Mouse (Mus musculus) G1E (cell line): ENCODE measurements around the gene Tnc.

ENCODE experiments used
- CTCF ChIP-seq: IDR thresholded peaks from 2 replicates; pipeline ENCODE4 v1.5.1; 2012; ENCODE audit warnings: low read depth, low read length, inconsistent platforms, mixed read lengths
- GATA1 ChIP-seq: IDR thresholded peaks from 2 replicates; pipeline ENCODE4 v1.6.1; 2012; ENCODE audit warnings: borderline replicate concordance, low read length, inconsistent platforms, mixed read lengths
- GATA2 ChIP-seq: IDR thresholded peaks from 2 replicates; pipeline ENCODE4 v1.6.1; 2012; ENCODE audit warnings: low read depth, low read length, inconsistent platforms, borderline replicate concordance
- POLR2AphosphoS5 ChIP-seq: IDR thresholded peaks from 2 replicates; pipeline ENCODE4 v1.6.1; 2012; ENCODE audit warnings: low read depth, low read length, inconsistent platforms; ENCODE audit not compliant: insufficient replicate concordance
- TAL1 ChIP-seq: conservative IDR thresholded peaks from 2 replicates; pipeline ENCODE4 v1.6.1; 2012; ENCODE audit warnings: low read depth, low read length, inconsistent platforms, mixed read lengths

- no peak for TF ChIP-seq CTCF
- no peak for TF ChIP-seq TAL1
- TF ChIP-seq POLR2AphosphoS5: no peak
- TF ChIP-seq GATA1: no peak
- no peak for TF ChIP-seq GATA2
These were observed 31.3 kb upstream of the Tnc start for GRCm38 (mm10) chr4:64078029-64078619.
